Mouse (Mus musculus): Measurements from ENCODE around the gene Znhit1.
"Not testable (repeated sequence)": the region's sequence is repeated elsewhere in the genome, so short reads cannot be mapped to it uniquely, and the experiment has no call there.

Znhit1 gene

DNA sequence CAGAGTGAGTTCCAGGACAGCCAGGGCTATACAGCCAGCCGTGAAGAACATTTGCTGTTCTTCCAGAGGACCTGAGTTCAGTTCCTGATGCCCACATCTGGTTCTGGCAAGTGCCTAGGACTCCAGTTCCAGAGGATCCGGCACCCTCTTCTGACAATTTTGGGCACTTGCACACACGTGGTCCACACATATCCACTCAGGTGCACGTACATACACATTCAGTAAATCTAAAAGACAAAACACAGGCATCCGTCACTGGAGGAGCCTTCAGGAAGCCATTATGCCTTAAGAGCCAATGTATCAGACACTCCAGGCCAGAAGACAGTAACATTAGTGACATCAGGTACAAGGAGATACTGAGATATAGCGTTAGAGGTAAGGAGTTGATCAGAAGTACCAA lies 37.3 kb downstream of the Znhit1 start:
- no peak for DNase-seq

- DNase-seq = not testable (repeated sequence)
Observed at GRCm38 (mm10) chr5:136949551-136950336, 38.1 kb downstream of the Znhit1 start.

GRCm38 (mm10) chr5:136947874-136948273 lies 39.9 kb downstream of the Znhit1 start:
- DNase-seq = no peak

- DNase-seq = no peak
Observed at GRCm38 (mm10) chr5:136945084-136945483, 42.7 kb downstream of the Znhit1 start.

GRCm38 (mm10) chr5:136943382-136943781 lies 44.4 kb downstream of the Znhit1 start:
- no peak for DNase-seq

DNA sequence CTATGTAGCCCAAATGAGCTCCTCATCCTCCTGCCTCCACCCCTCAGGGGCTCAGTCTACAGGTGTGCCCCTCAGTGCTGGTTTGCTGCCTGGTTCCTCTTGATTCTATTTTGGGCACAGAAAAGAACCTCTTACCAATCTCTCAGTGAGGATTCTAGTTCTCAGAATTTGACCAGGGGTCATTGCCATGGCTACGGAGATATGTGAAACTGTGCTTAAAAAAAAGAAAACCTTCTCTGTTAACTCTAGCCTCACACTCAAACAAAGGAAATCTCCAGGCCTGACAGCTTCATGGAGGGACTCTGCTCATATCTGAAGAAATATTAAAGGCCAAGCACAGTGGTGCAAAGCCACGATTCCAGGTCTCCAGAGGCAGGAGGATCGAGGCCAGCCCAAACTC lies 45.0 kb downstream of the Znhit1 start:
- no peak for DNase-seq

DNA sequence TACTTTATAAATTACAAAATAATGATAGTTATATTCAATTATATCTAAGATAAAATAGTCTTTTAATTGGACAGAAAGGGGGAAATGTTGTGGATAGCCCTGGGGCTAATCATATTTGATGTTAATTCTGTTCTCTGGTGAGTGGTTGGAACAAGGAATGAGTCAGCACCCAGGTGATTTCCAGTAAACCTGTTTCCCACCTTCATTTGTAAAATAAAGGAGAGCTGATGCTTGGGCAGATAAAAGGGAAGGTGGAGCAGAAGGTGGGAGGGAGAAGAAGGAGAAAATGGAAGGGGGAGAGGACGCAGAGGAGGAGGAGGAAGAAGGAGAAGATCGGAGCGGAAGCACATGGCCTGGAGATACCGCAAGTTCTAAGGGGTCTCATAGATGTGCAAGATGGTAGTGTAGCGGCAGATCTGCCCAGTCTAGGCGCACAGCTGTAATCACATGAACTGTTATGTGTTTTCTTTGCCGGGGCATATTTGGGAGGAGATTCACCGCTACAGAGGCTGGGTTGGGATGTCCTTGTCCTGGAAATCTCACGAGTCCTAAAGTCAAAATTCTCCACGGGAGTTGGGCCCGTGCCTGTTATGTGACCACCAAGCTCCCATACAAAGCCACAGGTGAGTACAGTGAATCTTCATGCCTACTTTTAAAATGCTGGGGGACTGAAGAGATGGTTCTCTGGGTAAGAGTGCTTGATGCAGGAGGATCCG lies 46.8 kb downstream of the Znhit1 start:
- no peak for DNase-seq

DNA sequence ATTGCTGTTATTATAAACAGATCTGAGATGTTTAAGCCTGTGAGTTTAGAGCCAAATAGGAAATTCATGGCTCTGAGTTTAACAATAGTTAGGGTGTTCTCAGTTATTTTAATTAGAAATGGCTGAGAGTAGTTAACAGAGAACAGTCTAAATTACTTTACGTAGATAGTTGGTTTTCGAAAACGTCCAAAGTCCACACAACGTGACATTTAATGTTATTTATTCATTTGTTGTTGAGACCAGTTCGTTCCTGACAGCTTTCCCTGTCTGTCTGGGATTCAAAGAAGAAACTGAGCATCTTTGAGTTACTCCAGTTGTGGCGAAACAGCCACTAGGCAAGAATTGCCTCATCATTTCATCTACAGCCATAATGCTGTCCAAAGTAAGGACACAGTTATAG lies 47.8 kb downstream of the Znhit1 start:
- not testable (repeated sequence) for DNase-seq

GRCm38 (mm10) chr5:136939284-136939683 lies 48.5 kb downstream of the Znhit1 start:
- peak in 1 of 2 experiments; percentile 42 for DNase-seq

DNA sequence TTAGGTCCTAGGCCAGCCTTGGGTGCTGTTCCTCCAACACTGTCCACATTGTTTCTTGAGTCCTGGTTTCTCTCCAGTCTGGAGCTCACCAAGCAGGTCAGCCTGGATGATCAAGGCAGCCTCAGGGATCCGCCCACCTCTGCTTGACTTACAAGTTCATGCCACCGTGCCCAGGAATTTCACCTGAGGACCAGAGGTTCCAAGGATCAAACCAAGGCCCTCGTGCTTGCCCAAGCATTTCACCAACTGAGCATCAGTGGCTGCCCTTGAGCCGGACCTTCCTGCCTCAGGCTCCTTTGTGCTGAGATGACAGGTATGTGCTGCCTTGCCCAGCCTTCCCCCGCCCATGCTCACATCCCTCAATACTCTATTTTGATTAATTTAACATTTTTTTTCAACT lies 50.2 kb downstream of the Znhit1 start:
- peak; percentile 79 to 83 for DNase-seq

DNA sequence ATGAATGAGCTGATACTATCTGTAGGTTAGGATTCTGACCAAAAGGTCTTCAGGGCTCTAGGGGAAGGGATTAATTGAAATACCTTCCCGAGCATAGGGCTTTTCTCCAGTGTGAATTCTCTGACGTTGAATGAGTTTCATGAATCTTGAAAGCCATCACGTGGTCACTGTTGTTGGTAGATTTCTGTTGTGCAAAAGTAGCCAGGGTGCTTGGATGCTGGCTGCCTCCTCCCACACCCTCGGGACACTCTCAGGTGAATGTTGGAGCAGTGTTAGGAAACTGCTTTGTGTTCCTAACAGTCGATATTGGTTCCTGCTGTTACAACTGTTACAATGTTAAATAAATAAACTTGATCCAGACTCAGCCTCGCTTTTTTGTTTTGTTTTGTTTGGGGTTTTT lies 51.1 kb downstream of the Znhit1 start:
- DNase-seq = no peak

DNA sequence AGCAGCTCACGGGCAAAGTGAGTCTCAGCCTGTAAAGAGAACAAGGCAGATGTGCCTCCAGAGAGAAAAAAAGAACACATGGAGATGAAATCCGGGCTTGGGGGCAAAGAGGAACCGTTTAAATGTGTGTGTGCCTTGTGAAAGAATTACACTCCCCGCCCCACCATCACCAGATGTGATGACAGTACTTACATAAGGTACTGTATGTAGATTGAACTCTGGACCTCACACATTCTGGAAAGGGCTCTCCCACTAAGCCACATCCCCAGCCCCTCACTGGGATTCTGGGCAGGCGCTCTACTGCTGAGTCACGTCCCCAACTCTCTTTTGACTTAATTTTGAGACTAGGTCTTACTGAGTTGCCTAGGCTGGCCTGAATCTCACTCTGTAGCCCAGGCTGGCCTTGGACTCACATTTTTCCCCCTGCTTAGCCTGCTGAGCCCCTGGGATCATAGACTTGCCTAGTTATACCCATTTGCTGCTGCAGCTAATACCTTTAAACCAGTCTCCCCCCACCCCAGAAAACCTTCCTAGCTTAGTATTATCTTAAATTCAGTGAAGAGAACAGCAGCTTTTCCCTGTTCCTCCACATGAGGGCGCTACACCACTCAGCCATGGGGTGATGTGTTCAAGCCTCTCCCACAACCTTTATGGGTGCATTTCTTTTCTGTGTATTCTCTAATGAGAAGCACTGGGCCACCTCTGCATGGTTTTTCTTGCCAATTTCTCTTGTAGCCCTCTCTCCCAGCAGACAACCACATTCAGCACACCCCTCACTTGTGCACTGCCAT lies 51.7 kb downstream of the Znhit1 start:
- DNase-seq = peak; percentile 32 to 52

- no peak for DNase-seq
Observed at GRCm38 (mm10) chr5:136933930-136934329, 53.9 kb downstream of the Znhit1 start.

DNA sequence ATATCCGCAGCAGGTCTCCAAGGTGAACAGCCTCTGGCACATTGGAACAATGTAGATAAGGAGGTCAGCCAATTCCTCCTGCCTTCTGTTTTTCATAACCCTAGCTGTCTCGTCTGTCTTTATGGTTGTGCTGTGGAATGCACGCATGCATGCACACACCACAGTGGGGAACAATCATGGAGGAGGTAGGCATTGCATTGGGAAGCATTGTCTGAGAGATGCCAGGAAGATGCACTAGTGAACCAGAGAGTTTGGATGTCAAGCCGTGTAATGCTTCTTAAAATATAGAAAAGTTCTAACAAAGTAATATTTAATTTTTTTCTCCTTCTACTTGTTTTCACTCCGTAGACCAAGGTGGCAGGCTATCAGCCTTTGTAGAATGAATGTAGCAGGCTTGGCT lies 54.9 kb downstream of the Znhit1 start:
- no peak for DNase-seq
